In genomic region chr15:103038701-103039480, GRCm38 (mm10) we compare ENCODE assay signal across 16 mouse cellular contexts. TPM values are rescaled to one million over a fixed set of nuclear protein-coding genes. Genes with fewer than 3 reads are reported as not detected.
A peak's percentile ranks its signal among the peaks of the same experiment; 100 is the strongest.
DNase-seq lines count a peak whose midpoint lies in the region; ATAC-seq lines count a peak whose summit lies in the region.
"Had no signal": no experiment of that assay in that cellular context is flagged by ENCODE, and none has a peak within 500 bp of the region (broad histone marks: within the 10 kb centered on the region; RNA-seq: fewer than 3 reads in every experiment).

No protein-coding gene starts in this region.

- no peak overlapping the region for H3K4me3 ChIP-seq in brown adipose tissue, adult 24 weeks (ENCODE audit: insufficient read depth, low read depth, low read length)
- peak overlapping the region; percentile 47 for H3K4me3 ChIP-seq in hindbrain, embryonic 15.5 days
- peak overlapping the region; percentile 11; the same call in 1 of the 2 replicates for H3K4me3 ChIP-seq in neural tube, embryonic 15.5 days (replicated peaks)

- peak overlapping the region; percentile 23; the same call in 1 of the 2 replicates for H3K9ac ChIP-seq in hindbrain, embryonic 15.5 days
- peak overlapping the region; percentile 34; the same call in 1 of the 2 replicates for H3K9ac ChIP-seq in neural tube, embryonic 15.5 days (replicated peaks)
- H3K9ac ChIP-seq: lung, embryonic 14.5 days had no signal

- peak; percentile 66 for DNase-seq in embryo, embryonic 11 days
- DNase-seq in heart, postnatal 10 days, result no peak
- DNase-seq: cerebellum, adult 2 months; kidney, adult 2 months; liver; lung, embryonic 14.5 days; spleen, adult 18-20 months; thymus, adult 2 months had no signal

- peak overlapping the region; percentile 29 for H3K27ac ChIP-seq in brown adipose tissue, adult 24 weeks (replicated peaks; ENCODE audit: low read depth, low read length)
- H3K27ac ChIP-seq in hindbrain, embryonic 15.5 days (replicated peaks), result peak overlapping the region; percentile 87
- H3K27ac ChIP-seq in neural tube, embryonic 15.5 days (replicated peaks), result peak overlapping the region; percentile 54

- H3K36me3 ChIP-seq in hindbrain, embryonic 15.5 days, result no peaks in the 10 kb centered on the region
- no peaks in the 10 kb centered on the region for H3K36me3 ChIP-seq in neural tube, embryonic 15.5 days

- intact Hi-C loops in heart, postnatal 10 days (cut with DNase I), result no loop called here

- no peaks in the 10 kb centered on the region for H3K9me3 ChIP-seq in hindbrain, embryonic 15.5 days
- H3K9me3 ChIP-seq in neural tube, embryonic 15.5 days (replicated peaks), result no peaks in the 10 kb centered on the region

- H3K27me3 ChIP-seq in hindbrain, embryonic 15.5 days, result peaks cover 81% of the 10 kb centered on the region
- H3K27me3 ChIP-seq in neural tube, embryonic 15.5 days (replicated peaks), result no peaks in the 10 kb centered on the region

- no peak for ATAC-seq in hindbrain, embryonic 15.5 days (ENCODE audit: low FRiP score, low read depth)
- no peak for ATAC-seq in neural tube, embryonic 15.5 days (ENCODE audit: low FRiP score)
- ATAC-seq in frontal cortex, adult (ENCODE audit: low TSS enrichment), result no peak
- ATAC-seq in megakaryocyte, adult 5-6 weeks (ENCODE audit: poor library complexity, severe bottlenecking), result no peak

- WGBS in hindbrain, embryonic 15.5 days, result 11% methylated on average over 10 of the region's 10 CpGs
- WGBS in neural tube, embryonic 15.5 days, result 20% methylated on average over 10 of the region's 10 CpGs

- H3K4me2 ChIP-seq in hindbrain, embryonic 15.5 days, result peak overlapping the region; percentile 56
- H3K4me2 ChIP-seq in neural tube, embryonic 15.5 days, result peak overlapping the region; percentile 64
- H3K4me2 ChIP-seq: lung, embryonic 14.5 days had no signal

- H3K4me1 ChIP-seq in brown adipose tissue, adult 24 weeks (ENCODE audit: control insufficient read depth, insufficient read depth, insufficient read length, low read length), result 0 out of 2 replicates have a peak, but pooled peaks cover 5% of the 10 kb centered on the region
- H3K4me1 ChIP-seq in hindbrain, embryonic 15.5 days (replicated peaks), result peaks cover 13% of the 10 kb centered on the region
- peaks cover 85% of the 10 kb centered on the region for H3K4me1 ChIP-seq in neural tube, embryonic 15.5 days

RNA-seq across cellular contexts. Expression of gene Hoxc4, which starts 20.2 kb away (rescaled TPM):
- polyA plus RNA-seq in brown adipose tissue, adult 24 weeks (2012; ENCODE audit: insufficient read depth, insufficient read length, missing spikeins), result 9.4 and 13.7 TPM in 2 replicates
- 56.8 and 63.8 TPM in 2 replicates for polyA plus RNA-seq in hindbrain, embryonic 15.5 days (2015; fragmentation: Nextera tagmentation; extraction: Ambion mirVana)
- polyA plus RNA-seq in neural tube, embryonic 15.5 days (2015; fragmentation: Nextera tagmentation; extraction: Ambion mirVana), result 26.7 and 48.6 TPM in 2 replicates
- total RNA-seq in heart, postnatal 10 days (2021), result under 1 TPM in 1 of 2 experiments, not detected in 1; 0.24 TPM
- total RNA-seq in megakaryocyte, adult 5-6 weeks (2015), result not detected in 2 replicates
- not detected in 2 replicates for total RNA-seq in megakaryocyte, adult 5-6 weeks (2017)
- total RNA-seq: layer of hippocampus, adult 8-10 months had no signal

RNA-seq across cellular contexts. Expression of gene Hoxc6, which starts 40.8 kb away (rescaled TPM):
- polyA plus RNA-seq in brown adipose tissue, adult 24 weeks (2012; ENCODE audit: insufficient read depth, insufficient read length, missing spikeins), result 17.1 and 21.7 TPM in 2 replicates
- polyA plus RNA-seq in hindbrain, embryonic 15.5 days (2015; fragmentation: Nextera tagmentation; extraction: Ambion mirVana), result 7.4 and 13.1 TPM in 2 replicates
- polyA plus RNA-seq in neural tube, embryonic 15.5 days (2015; fragmentation: Nextera tagmentation; extraction: Ambion mirVana), result 23.4 and 35.1 TPM in 2 replicates
- total RNA-seq in heart, postnatal 10 days (2021), result under 1 TPM in 1 of 2 experiments, not detected in 1; 0.15 TPM
- not detected in 2 replicates for total RNA-seq in megakaryocyte, adult 5-6 weeks (2015)
- not detected in 2 replicates for total RNA-seq in megakaryocyte, adult 5-6 weeks (2017)
- total RNA-seq: layer of hippocampus, adult 8-10 months; monocyte, adult 5-6 weeks had no signal
- polyA plus RNA-seq: lung, embryonic 14.5 days had no signal

RNA-seq across cellular contexts. Expression of gene Hoxc8, which starts 48.5 kb away (rescaled TPM):
- 8.9 and 9.8 TPM in 2 replicates for polyA plus RNA-seq in brown adipose tissue, adult 24 weeks (2012; ENCODE audit: insufficient read depth, insufficient read length, missing spikeins)
- 2.3 and 16.6 TPM in 2 replicates for polyA plus RNA-seq in hindbrain, embryonic 15.5 days (2015; fragmentation: Nextera tagmentation; extraction: Ambion mirVana)
- 56.5 and 108 TPM in 2 replicates for polyA plus RNA-seq in neural tube, embryonic 15.5 days (2015; fragmentation: Nextera tagmentation; extraction: Ambion mirVana)
- not detected for total RNA-seq in heart, postnatal 10 days (2021)
- total RNA-seq in megakaryocyte, adult 5-6 weeks (2015), result not detected in 2 replicates
- total RNA-seq in megakaryocyte, adult 5-6 weeks (2017), result not detected in 2 replicates
- total RNA-seq: layer of hippocampus, adult 8-10 months; monocyte, adult 5-6 weeks had no signal
- polyA plus RNA-seq: cerebellum, adult 2 months; heart, embryonic 16.5 days; lung, embryonic 14.5 days had no signal

Comparison
In these comparisons a context has a peak if more than half of its experiments do, and no peak if none do; other contexts are left out.
1. H3K27ac ChIP-seq: peak in every context shown above with its lines; median percentile 87 in hindbrain, embryonic 15.5 days; 54 in neural tube, embryonic 15.5 days; 29 in brown adipose tissue, adult 24 weeks.